8 mouse cellular contexts compared by ENCODE assay signal in genomic region chr6:72513071-72513440, GRCm38 (mm10). TPM values are rescaled to one million over a fixed set of nuclear protein-coding genes. Genes with fewer than 3 reads are reported as not detected.
DNase-seq lines count a peak whose midpoint lies in the region; ATAC-seq and TF ChIP-seq lines count a peak whose summit lies in the region.

No protein-coding gene starts in this region.

- H3K9me3 ChIP-seq in heart, embryonic 14.5 days (ENCODE audit: control insufficient read depth, low read length) = no peaks in the 10 kb centered on the region
- H3K9me3 ChIP-seq in ES-E14 (ENCODE audit: control insufficient read depth, insufficient read depth, low read depth, low read length) = no peaks in the 10 kb centered on the region
- H3K9me3 ChIP-seq in forebrain, embryonic 15.5 days = no peaks in the 10 kb centered on the region
- H3K9me3 ChIP-seq in liver, embryonic 16.5 days (replicated peaks; ENCODE audit: control insufficient read depth, low read length) = no peaks in the 10 kb centered on the region

- H3K4me2 ChIP-seq in heart, embryonic 14.5 days (ENCODE audit: low read length) = peak overlapping the region; percentile 70
- peak overlapping the region; percentile 59 for H3K4me2 ChIP-seq in forebrain, embryonic 15.5 days (replicated peaks)
- H3K4me2 ChIP-seq in liver, embryonic 16.5 days (ENCODE audit: low read depth, low read length) = peak overlapping the region; percentile 82

- no peaks in the 10 kb centered on the region for H3K27me3 ChIP-seq in heart, embryonic 14.5 days (ENCODE audit: control insufficient read depth, insufficient read depth, low read length)
- no peaks in the 10 kb centered on the region for H3K27me3 ChIP-seq in forebrain, embryonic 15.5 days
- no peaks in the 10 kb centered on the region for H3K27me3 ChIP-seq in liver, embryonic 16.5 days (ENCODE audit: control insufficient read depth, insufficient read depth, low read depth, low read length)

- H3K4me3 ChIP-seq in heart, embryonic 14.5 days (ENCODE audit: control insufficient read depth in 1 of 2, insufficient read depth in 1 of 2, low read depth in 1 of 2, low read length in 2 of 2) = peak overlapping the region; percentile 35 to 37
- peak overlapping the region in 1 of 2 experiments; percentile 27; a peak in 1 of 4 replicates for H3K4me3 ChIP-seq in ES-E14 (ENCODE audit: insufficient read depth in 1 of 2, low read depth in 1 of 2, low read length in 2 of 2, poor library complexity in 1 of 2, severe bottlenecking in 1 of 2)
- H3K4me3 ChIP-seq in forebrain, embryonic 15.5 days = peak overlapping the region; percentile 38
- peak overlapping the region; percentile 63 for H3K4me3 ChIP-seq in liver, embryonic 16.5 days (ENCODE audit: low read depth, low read length)

- H3K36me3 ChIP-seq in heart, embryonic 14.5 days (ENCODE audit: control insufficient read depth, insufficient read depth, low read length) = no peaks in the 10 kb centered on the region
- no peaks in the 10 kb centered on the region for H3K36me3 ChIP-seq in ES-E14 (ENCODE audit: control insufficient read depth, insufficient read depth, low read length, poor library complexity, severe bottlenecking)
- no peaks in the 10 kb centered on the region for H3K36me3 ChIP-seq in forebrain, embryonic 15.5 days
- H3K36me3 ChIP-seq in liver, embryonic 16.5 days (ENCODE audit: control insufficient read depth, insufficient read depth) = no peaks in the 10 kb centered on the region

- intact Hi-C loops in heart, postnatal 14 days (cut with DNase I) = loop anchor here (5.0 kb wide), 1 partner anchor 71 kb away; no protein-coding TSS in a partner anchor

- in situ Hi-C loops in ES-E14 (cut with MboI; ENCODE audit: low sequenced_read_pairs in 2 of 2, unreplicated experiment in 2 of 2) = no loop called here

- peak overlapping the region; percentile 74 to 85 for H3K27ac ChIP-seq in heart, embryonic 14.5 days (replicated peaks in 1 of 2; ENCODE audit: control insufficient read depth in 1 of 2, insufficient read depth in 1 of 2, low read depth in 2 of 2, low read length in 2 of 2)
- H3K27ac ChIP-seq in ES-E14 (ENCODE audit: insufficient read depth, low read depth, low read length, poor library complexity, severe bottlenecking) = peak overlapping the region; percentile 32; the same call in 1 of the 2 replicates
- peak overlapping the region; percentile 94 for H3K27ac ChIP-seq in forebrain, embryonic 15.5 days (replicated peaks)
- peak overlapping the region; percentile 61 for H3K27ac ChIP-seq in liver, embryonic 16.5 days (ENCODE audit: low read length)

- peak overlapping the region; percentile 77 for H3K9ac ChIP-seq in heart, embryonic 14.5 days (ENCODE audit: low read length)
- peak overlapping the region; percentile 67; the same call in 1 of the 2 replicates for H3K9ac ChIP-seq in ES-E14 (ENCODE audit: insufficient read depth, low read depth, low read length, poor library complexity, severe bottlenecking)
- peak overlapping the region; percentile 54 for H3K9ac ChIP-seq in forebrain, embryonic 15.5 days (replicated peaks)
- H3K9ac ChIP-seq in liver, embryonic 16.5 days (ENCODE audit: low read depth, low read length) = peak overlapping the region; percentile 62

- DNase-seq in heart, postnatal 14 days = no peak
- DNase-seq in ES-E14 (ENCODE audit: low read depth, low spot score) = no peak
- no peak for DNase-seq in right cerebral cortex, adult 2 months (ENCODE audit: low spot score in 2 of 2)
- no peak for DNase-seq in left cerebral cortex, adult 9 months (ENCODE audit: low spot score in 2 of 2)
- no peak for DNase-seq in right cerebral cortex, postnatal 10 days (ENCODE audit: low spot score in 2 of 2)

- ATAC-seq in heart, embryonic 14.5 days (ENCODE audit: insufficient number of reproducible peaks, insufficient read depth, low FRiP score, low read depth) = no peak; the same call in 1 of the 2 replicates
- peak; percentile 25 for ATAC-seq in forebrain, embryonic 15.5 days (replicated peaks)
- no peak for ATAC-seq in liver, embryonic 16.5 days (ENCODE audit: low read depth)

- WGBS in heart, embryonic 14.5 days = 52% methylated on average over 7 of the region's 7 CpGs
- 19% methylated on average over 7 of the region's 7 CpGs for WGBS in forebrain, embryonic 15.5 days
- whole genome bisulfite sequencing in liver, embryonic 16.5 days (ENCODE audit: insufficient replicate concordance) = 44% methylated on average over 7 of the region's 7 CpGs

- peaks cover 25 to 31% of the 10 kb centered on the region in 2 experiments for H3K4me1 ChIP-seq in heart, embryonic 14.5 days (ENCODE audit: control insufficient read depth in 2 of 2, insufficient read depth in 2 of 2, low read length in 2 of 2)
- H3K4me1 ChIP-seq in ES-E14 (ENCODE audit: control insufficient read depth in 2 of 2, insufficient read depth in 2 of 2, low read length in 2 of 2, poor library complexity in 1 of 2) = peaks cover 2 to 12% of the 10 kb centered on the region in 2 experiments; a peak in 2 of 4 replicates
- peaks cover 28% of the 10 kb centered on the region for H3K4me1 ChIP-seq in forebrain, embryonic 15.5 days
- H3K4me1 ChIP-seq in liver, embryonic 16.5 days (ENCODE audit: control insufficient read depth, low read depth, low read length) = peaks cover 18% of the 10 kb centered on the region

TF ChIP-seq in ES-E14, 5 proteins besides CTCF, POLR2A, EP300 and RAD21:
- TF ChIP-seq HCFC1 (IDR thresholded peaks at IDR 0.05; ENCODE audit: borderline replicate concordance, insufficient read depth, low read length) (no peak), ZNF384 (IDR thresholded peaks at IDR 0.05; ENCODE audit: low read depth, low read length) (no peak), ZC3H11A (IDR thresholded peaks at IDR 0.05; ENCODE audit: borderline replicate concordance, low read depth, low read length) (no peak), MAFK (IDR thresholded peaks at IDR 0.05; ENCODE audit: insufficient read depth, low read depth, low read length) (no peak), CHD2 (IDR thresholded peaks at IDR 0.05; ENCODE audit: low read depth, low read length) (no peak)

RNA-seq across cellular contexts. Expression of gene Sh2d6, which starts 8.5 kb away (rescaled TPM):
- polyA plus RNA-seq in heart, embryonic 14.5 days (2014; fragmentation: Nextera tagmentation; extraction: Ambion mirVana) = not detected in 2 replicates
- under 1 TPM in 1 of 2 experiments, not detected in 1; 0.29 TPM for total RNA-seq in heart, postnatal 14 days (2021)
- total RNA-seq in ES-E14 (2012; rRNA removed) = not detected in 2 replicates
- 0.37 and 0.55 TPM in 2 replicates for polyA plus RNA-seq in forebrain, embryonic 15.5 days (2015; fragmentation: Nextera tagmentation; extraction: Ambion mirVana)
- polyA plus RNA-seq in liver, embryonic 16.5 days (2015; fragmentation: Nextera tagmentation; extraction: Ambion mirVana) = not detected in 2 replicates

RNA-seq across cellular contexts. Expression of gene Capg, which starts 31.1 kb away (rescaled TPM):
- polyA plus RNA-seq in heart, embryonic 14.5 days (2014; fragmentation: Nextera tagmentation; extraction: Ambion mirVana) = 26.0 and 27.2 TPM in 2 replicates
- 10 to 100 TPM in 1 of 2 experiments, 1 to 10 TPM in 1; 9.9 to 10.0 TPM for total RNA-seq in heart, postnatal 14 days (2021)
- 41.8 and 58.4 TPM in 2 replicates for total RNA-seq in ES-E14 (2012; rRNA removed)
- 3.5 and 4.8 TPM in 2 replicates for polyA plus RNA-seq in forebrain, embryonic 15.5 days (2015; fragmentation: Nextera tagmentation; extraction: Ambion mirVana)
- 18.8 and 20.3 TPM in 2 replicates for polyA plus RNA-seq in liver, embryonic 16.5 days (2015; fragmentation: Nextera tagmentation; extraction: Ambion mirVana)

Comparison
In these comparisons a context has a peak if more than half of its experiments do, and no peak if none do; other contexts are left out.
1. H3K27ac ChIP-seq: peak in every context shown above with its lines; median percentile 94 in forebrain, embryonic 15.5 days; 80 in heart, embryonic 14.5 days; 61 in liver, embryonic 16.5 days; 32 in ES-E14.